Mouse (Mus musculus) cerebellum, adult 2 months (tissue): ENCODE results near the gene Krt88.

Experiments used
- CTCF ChIP-seq: fragments of 200-500 bp; IDR thresholded peaks from 2 replicates; pipeline ENCODE4 v1.5.1; 2011; ENCODE audit warnings: low read depth, mild to moderate bottlenecking, control low read depth, low read length, moderate library complexity, borderline replicate concordance; ENCODE audit not compliant: insufficient read depth
- POLR2A ChIP-seq: fragments of 200-500 bp; IDR thresholded peaks from 2 replicates; pipeline ENCODE4 v1.6.1; 2011; ENCODE audit warnings: low read length, control low read depth, borderline replicate concordance; ENCODE audit not compliant: insufficient read depth

DNA sequence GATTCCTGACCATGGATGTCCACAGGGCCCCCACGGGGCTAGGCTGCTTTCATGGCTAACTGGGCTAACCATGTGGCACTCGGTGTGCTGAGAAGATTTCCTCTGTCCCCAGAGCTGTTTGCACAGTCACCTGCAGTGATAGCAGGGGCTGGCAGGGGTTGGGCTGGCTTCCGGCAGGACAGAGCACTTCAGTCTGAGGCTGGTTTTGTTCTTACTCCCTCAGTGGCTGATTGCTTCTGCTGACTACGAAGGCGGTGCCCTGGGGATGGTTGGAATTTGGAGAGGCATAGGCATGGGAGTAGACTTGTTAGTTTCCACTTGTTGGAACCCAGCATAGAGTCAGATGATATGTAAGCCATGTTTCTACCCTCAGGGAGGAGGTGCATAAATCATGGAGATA lies 22.6 kb upstream of the Krt88 start:
- TF ChIP-seq CTCF (no peak), POLR2A (no peak)
